Mouse (Mus musculus) colon, adult 2 months (tissue): ENCODE data around the gene Pank1. TPM values are rescaled to one million over a fixed set of nuclear protein-coding genes. Genes with fewer than 3 reads are reported as not detected.

Experiments used
- polyA plus RNA-seq: library from polyadenylated mRNA; depleted of rRNA; stranded (reverse); fragments of >200 nt; gene quantifications from 2 replicates; pipeline ENCODE4 v1.2.3, GENCODE M21; 2012; rRNA removed

The Pank1 gene
- polyA plus RNA-seq: 1.9 and 2.1 TPM in 2 replicates

GRCm38 (mm10) chr19:34878603-34879541 is at the start of gene Pank1:
TSS of gene Pank1 (minus strand) at chr19:34879455.

GRCm38 (mm10) chr19:34921652-34922602 is 42.7 kb upstream of the Pank1 start, which contains the start of gene Kif20b:
TSS of gene Kif20b (plus strand) at chr19:34922361.

Other genes with a start within 250 kb of the Pank1 start
- gene Ifit1bl2, start 238.7 kb downstream of the Pank1 start, polyA plus RNA-seq: 0.57 and 1.0 TPM in 2 replicates
- 1.8 and 2.1 TPM in 2 replicates for gene Ifit1, start 238.6 kb downstream of the Pank1 start, polyA plus RNA-seq
- gene Slc16a12, start 132.2 kb downstream of the Pank1 start, polyA plus RNA-seq: 2.0 and 3.0 TPM in 2 replicates
- gene Kif20b, start 42.9 kb upstream of the Pank1 start, polyA plus RNA-seq: 0.14 and 0.19 TPM in 2 replicates